Mouse (Mus musculus): Measurements from ENCODE around the gene Tulp4. TPM values are rescaled to one million over a fixed set of nuclear protein-coding genes. Genes with fewer than 3 reads are reported as not detected.

Tulp4 gene
- polyA plus RNA-seq (2012; rRNA removed), result 144 and 151 TPM in 2 replicates

- WGBS, result under 1% methylated on average over 63 of the region's 76 CpGs
Measured at GRCm38 (mm10) chr17:6106361-6107014, at the start of gene Tulp4. Tulp4 (plus strand) TSS chr17:6106437.

GRCm38 (mm10) chr17:6062793-6063192, 43.4 kb upstream of the Tulp4 start:
- H3K27ac ChIP-seq (ENCODE audit: insufficient read depth, low read length), result no peak overlapping the region
- DNase-seq, result no peak
- TF ChIP-seq POLR2A (IDR thresholded peaks at IDR 0.05; ENCODE audit: borderline replicate concordance, insufficient read depth, low read length) (no peak), CTCF (IDR thresholded peaks at IDR 0.05; ENCODE audit: borderline replicate concordance, insufficient read depth, low read depth, low read length) (no peak)
- no peaks in the 10 kb centered on the region for H3K4me1 ChIP-seq (ENCODE audit: control insufficient read depth, insufficient read depth, low read length)
- H3K4me3 ChIP-seq (replicated peaks; ENCODE audit: insufficient read depth, low read depth, low read length), result no peak overlapping the region
- 79% methylated on average over 8 of the region's 8 CpGs for WGBS
- no peaks in the 10 kb centered on the region for H3K27me3 ChIP-seq (ENCODE audit: control insufficient read depth, insufficient read depth, low read length)

More at GRCm38 (mm10) chr17:6106361-6107014, at the start of gene Tulp4:
- peak; percentile 86 to 88 for DNase-seq
- H3K27ac ChIP-seq (ENCODE audit: insufficient read depth, low read length), result peak within 1 kb of the TSS; percentile 92
- TF ChIP-seq POLR2A (IDR thresholded peaks at IDR 0.05; ENCODE audit: borderline replicate concordance, insufficient read depth, low read length) (peak; percentile 33; the same call in 1 of the 2 replicates), CTCF (IDR thresholded peaks at IDR 0.05; ENCODE audit: borderline replicate concordance, insufficient read depth, low read depth, low read length) (no peak)
- no peaks in the 10 kb centered on the region for H3K27me3 ChIP-seq (ENCODE audit: control insufficient read depth, insufficient read depth, low read length)
- H3K4me1 ChIP-seq (ENCODE audit: control insufficient read depth, insufficient read depth, low read length), result peaks cover 4% of the 10 kb centered on the region; the same call in 1 of the 2 replicates
- H3K4me3 ChIP-seq (replicated peaks; ENCODE audit: insufficient read depth, low read depth, low read length), result peak within 1 kb of the TSS; percentile 84

DNA sequence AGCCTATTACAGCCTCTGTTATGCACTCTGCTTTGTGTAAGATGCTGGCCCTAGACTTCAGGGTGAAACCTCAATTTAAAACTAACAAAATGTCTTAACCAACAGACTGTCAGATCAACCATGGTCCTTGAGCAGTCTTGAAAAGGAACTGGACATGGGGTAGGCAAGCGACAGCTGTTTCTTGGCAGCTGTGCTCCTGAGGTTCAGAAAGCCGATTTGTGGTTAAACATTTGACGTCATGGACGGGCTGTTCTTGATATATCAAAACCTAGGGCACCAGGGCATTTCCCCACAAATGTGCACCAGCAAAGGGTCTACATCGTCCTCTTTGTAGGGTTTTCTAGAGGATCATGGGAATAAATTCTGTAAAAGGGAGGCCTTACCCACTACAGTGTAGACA, 42.7 kb upstream of the Tulp4 start:
- WGBS, result 94% methylated on average over 5 of the region's 5 CpGs
- TF ChIP-seq POLR2A (IDR thresholded peaks at IDR 0.05; ENCODE audit: borderline replicate concordance, insufficient read depth, low read length) (no peak), CTCF (IDR thresholded peaks at IDR 0.05; ENCODE audit: borderline replicate concordance, insufficient read depth, low read depth, low read length) (no peak)
- H3K27me3 ChIP-seq (ENCODE audit: control insufficient read depth, insufficient read depth, low read length), result no peaks in the 10 kb centered on the region

GRCm38 (mm10) chr17:6066021-6066420, 40.2 kb upstream of the Tulp4 start:
- TF ChIP-seq POLR2A (IDR thresholded peaks at IDR 0.05; ENCODE audit: borderline replicate concordance, insufficient read depth, low read length) (no peak), CTCF (IDR thresholded peaks at IDR 0.05; ENCODE audit: borderline replicate concordance, insufficient read depth, low read depth, low read length) (no peak)
- Histone ChIP-seq H3K4me3 (replicated peaks; ENCODE audit: insufficient read depth, low read depth, low read length) (no peak overlapping the region), H3K4me1 (ENCODE audit: control insufficient read depth, insufficient read depth, low read length) (no peaks in the 10 kb centered on the region), H3K27me3 (ENCODE audit: control insufficient read depth, insufficient read depth, low read length) (no peaks in the 10 kb centered on the region), H3K27ac (ENCODE audit: insufficient read depth, low read length) (no peak overlapping the region)
- 88% methylated on average over 2 of the region's 2 CpGs for WGBS
- DNase-seq, result no peak

More for the DNA sequence above, 42.7 kb upstream of the Tulp4 start:
- H3K27ac ChIP-seq (ENCODE audit: insufficient read depth, low read length), result no peak overlapping the region
- no peak for DNase-seq
- no peaks in the 10 kb centered on the region for H3K4me1 ChIP-seq (ENCODE audit: control insufficient read depth, insufficient read depth, low read length)
- H3K4me3 ChIP-seq (replicated peaks; ENCODE audit: insufficient read depth, low read depth, low read length), result no peak overlapping the region

- H3K4me1 ChIP-seq (ENCODE audit: control insufficient read depth, insufficient read depth, low read length), result no peaks in the 10 kb centered on the region
- no peak overlapping the region for H3K27ac ChIP-seq (ENCODE audit: insufficient read depth, low read length)
- no peak for TF ChIP-seq CTCF (IDR thresholded peaks at IDR 0.05; ENCODE audit: borderline replicate concordance, insufficient read depth, low read depth, low read length)
- no peak for TF ChIP-seq POLR2A (IDR thresholded peaks at IDR 0.05; ENCODE audit: borderline replicate concordance, insufficient read depth, low read length)
- no peaks in the 10 kb centered on the region for H3K27me3 ChIP-seq (ENCODE audit: control insufficient read depth, insufficient read depth, low read length)
- DNase-seq, result no peak
- H3K4me3 ChIP-seq (replicated peaks; ENCODE audit: insufficient read depth, low read depth, low read length), result no peak overlapping the region
- WGBS, result 90% methylated on average over 7 of the region's 7 CpGs
Measured at GRCm38 (mm10) chr17:6067613-6068012, 38.6 kb upstream of the Tulp4 start.

DNA sequence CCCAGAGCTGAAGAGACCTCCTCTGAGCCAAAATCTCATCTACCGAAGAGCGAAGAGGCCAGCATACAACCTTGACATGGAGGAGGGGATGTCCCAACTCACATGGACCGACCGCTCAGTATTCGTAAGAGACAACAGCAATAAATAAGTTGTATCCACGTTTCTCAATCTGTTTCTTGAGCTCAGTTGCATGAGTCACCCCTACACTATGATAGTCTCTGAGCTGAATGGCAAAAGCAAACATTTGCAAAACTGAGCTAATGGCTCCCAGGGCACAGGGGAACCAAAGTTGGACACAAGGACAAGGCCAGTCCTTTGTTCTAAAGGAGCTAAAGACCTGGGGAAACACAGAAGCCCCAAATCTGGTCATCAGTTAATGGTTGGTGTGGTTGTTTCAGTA, 36.4 kb upstream of the Tulp4 start:
- H3K27ac ChIP-seq (ENCODE audit: insufficient read depth, low read length), result no peak overlapping the region
- 93% methylated on average over 6 of the region's 6 CpGs for WGBS
- no peak for TF ChIP-seq CTCF (IDR thresholded peaks at IDR 0.05; ENCODE audit: borderline replicate concordance, insufficient read depth, low read depth, low read length)
- TF ChIP-seq POLR2A (IDR thresholded peaks at IDR 0.05; ENCODE audit: borderline replicate concordance, insufficient read depth, low read length), result no peak
- no peak overlapping the region for H3K4me3 ChIP-seq (replicated peaks; ENCODE audit: insufficient read depth, low read depth, low read length)
- no peaks in the 10 kb centered on the region for H3K4me1 ChIP-seq (ENCODE audit: control insufficient read depth, insufficient read depth, low read length)
- H3K27me3 ChIP-seq (ENCODE audit: control insufficient read depth, insufficient read depth, low read length), result no peaks in the 10 kb centered on the region
- no peak for DNase-seq

DNA sequence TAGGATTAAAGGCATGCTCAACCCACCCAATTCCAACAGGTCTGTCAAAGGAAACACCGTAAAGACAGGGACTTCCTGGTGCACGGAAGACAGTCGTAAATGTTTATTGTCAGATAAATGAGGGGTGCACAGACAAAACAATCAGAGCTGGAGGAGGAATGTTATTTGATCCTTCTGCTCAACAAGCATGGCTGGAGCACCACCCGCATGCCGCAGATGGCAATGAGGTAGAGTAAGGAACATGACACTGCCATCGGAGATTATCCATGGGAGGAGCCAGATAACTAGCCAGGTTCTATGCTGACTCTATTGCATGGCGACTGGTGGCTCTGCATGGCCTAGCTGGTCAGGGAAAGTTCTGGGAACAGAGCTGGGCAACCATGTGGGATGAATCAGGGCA, 32.8 kb upstream of the Tulp4 start:
- 93% methylated on average over 7 of the region's 7 CpGs for WGBS
- no peaks in the 10 kb centered on the region for H3K27me3 ChIP-seq (ENCODE audit: control insufficient read depth, insufficient read depth, low read length)
- H3K27ac ChIP-seq (ENCODE audit: insufficient read depth, low read length), result no peak overlapping the region
- DNase-seq, result no peak
- TF ChIP-seq CTCF (IDR thresholded peaks at IDR 0.05; ENCODE audit: borderline replicate concordance, insufficient read depth, low read depth, low read length), result no peak
- no peak for TF ChIP-seq POLR2A (IDR thresholded peaks at IDR 0.05; ENCODE audit: borderline replicate concordance, insufficient read depth, low read length)
- H3K4me3 ChIP-seq (replicated peaks; ENCODE audit: insufficient read depth, low read depth, low read length), result no peak overlapping the region
- peaks cover 6% of the 10 kb centered on the region; the same call in 1 of the 2 replicates for H3K4me1 ChIP-seq (ENCODE audit: control insufficient read depth, insufficient read depth, low read length)
